In genomic region chr14:100090517-100090916, GRCm38 (mm10) we compare ENCODE assay signal across 10 mouse cellular contexts.
A peak's percentile ranks its signal among the peaks of the same experiment; 100 is the strongest.
DNase-seq lines count a peak whose midpoint lies in the region; ATAC-seq and TF ChIP-seq lines count a peak whose summit lies in the region.
"Had no signal": no experiment of that assay in that cellular context is flagged by ENCODE, and none has a peak within 500 bp of the region (broad histone marks: within the 10 kb centered on the region; RNA-seq: fewer than 3 reads in every experiment).

No protein-coding gene starts in this region.

- DNase-seq in gastrocnemius, adult 2 months, result no peak
- DNase-seq in gastrocnemius, postnatal 25 days, result no peak
- no peak for DNase-seq in liver, embryonic 14.5 days (ENCODE audit: low read depth in 3 of 3, low spot score in 3 of 3)
- no peak for DNase-seq in layer of hippocampus, adult 18-20 months (ENCODE audit: low spot score in 2 of 2)
- DNase-seq in left cerebral cortex, adult 18-20 months (ENCODE audit: low spot score in 2 of 2), result no peak
- DNase-seq: gastrocnemius, postnatal 10 days had no signal

- TF ChIP-seq EP300 in liver, embryonic 14.5 days (IDR thresholded peaks at IDR 0.05; ENCODE audit: low read depth), result no peak

- peak; percentile 34 for TF ChIP-seq CTCF in gastrocnemius, adult 2 months (IDR thresholded peaks at IDR 0.05)
- peak; percentile 21; the same call in 1 of the 2 replicates for TF ChIP-seq CTCF in liver, embryonic 14.5 days (IDR thresholded peaks at IDR 0.05; ENCODE audit: low read depth)
- TF ChIP-seq CTCF in E14TG2a.4 (conservative IDR thresholded peaks at IDR 0.05; ENCODE audit: low read length), result peak; percentile 40

- ATAC-seq in liver, embryonic 14.5 days (ENCODE audit: insufficient read depth), result no peak
- no peak for ATAC-seq in liver, embryonic 12.5 days
- peak; percentile 76 for ATAC-seq in granulocyte monocyte progenitor cell, adult 5-6 weeks (replicated peaks; ENCODE audit: poor library complexity, severe bottlenecking)

- H3K27me3 ChIP-seq in liver, embryonic 14.5 days (ENCODE audit: control insufficient read depth, insufficient read depth, low read length), result no peaks in the 10 kb centered on the region
- no peaks in the 10 kb centered on the region for H3K27me3 ChIP-seq in liver, embryonic 12.5 days (replicated peaks)
- H3K27me3 ChIP-seq in E14TG2a.4 (ENCODE audit: insufficient read depth, low read length), result no peaks in the 10 kb centered on the region
- H3K27me3 ChIP-seq: megakaryocyte, embryonic 14.5 days had no signal

- no peak overlapping the region for H3K27ac ChIP-seq in gastrocnemius, adult 2 months
- H3K27ac ChIP-seq in liver, embryonic 14.5 days, result no peak overlapping the region
- H3K27ac ChIP-seq in liver, embryonic 12.5 days, result no peak overlapping the region

- H3K4me2 ChIP-seq in liver, embryonic 14.5 days (ENCODE audit: low read depth), result no peak overlapping the region
- no peak overlapping the region for H3K4me2 ChIP-seq in liver, embryonic 12.5 days

- H3K4me1 ChIP-seq in liver, embryonic 14.5 days (replicated peaks; ENCODE audit: control insufficient read depth in 2 of 2, insufficient read depth in 2 of 2, low read length in 1 of 2), result no peaks in the 10 kb centered on the region
- H3K4me1 ChIP-seq in liver, embryonic 12.5 days, result no peaks in the 10 kb centered on the region
- no peaks in the 10 kb centered on the region for H3K4me1 ChIP-seq in E14TG2a.4 (replicated peaks; ENCODE audit: low read depth, low read length)
- H3K4me1 ChIP-seq: megakaryocyte, embryonic 14.5 days had no signal

- no peaks in the 10 kb centered on the region for H3K9me3 ChIP-seq in liver, embryonic 14.5 days (ENCODE audit: control insufficient read depth, low read length)
- H3K9me3 ChIP-seq in liver, embryonic 12.5 days (replicated peaks), result no peaks in the 10 kb centered on the region
- peaks cover 3% of the 10 kb centered on the region; the same call in 1 of the 2 replicates for H3K9me3 ChIP-seq in E14TG2a.4 (ENCODE audit: low read length)

- H3K4me3 ChIP-seq in gastrocnemius, adult 2 months, result no peak overlapping the region
- H3K4me3 ChIP-seq in liver, embryonic 14.5 days (ENCODE audit: insufficient read depth in 1 of 2, low read depth in 2 of 2, low read length in 2 of 2), result no peak overlapping the region
- H3K4me3 ChIP-seq in liver, embryonic 12.5 days, result no peak overlapping the region
- no peak overlapping the region for H3K4me3 ChIP-seq in E14TG2a.4 (replicated peaks; ENCODE audit: low read length)
- H3K4me3 ChIP-seq: megakaryocyte, embryonic 14.5 days had no signal

- intact Hi-C loops in gastrocnemius, adult 2 months (cut with DNase I), result no loop called here

- H3K9ac ChIP-seq in liver, embryonic 14.5 days (replicated peaks), result no peak overlapping the region
- H3K9ac ChIP-seq in liver, embryonic 12.5 days, result no peak overlapping the region

- WGBS in liver, embryonic 14.5 days (ENCODE audit: insufficient replicate concordance), result 67% methylated on average over 1 of the region's 1 CpGs
- 79% methylated on average over 1 of the region's 1 CpGs for WGBS in liver, embryonic 12.5 days (ENCODE audit: insufficient replicate concordance)

- H3K36me3 ChIP-seq in liver, embryonic 14.5 days (replicated peaks; ENCODE audit: control insufficient read depth, insufficient read depth, low read depth), result no peaks in the 10 kb centered on the region
- H3K36me3 ChIP-seq in liver, embryonic 12.5 days, result no peaks in the 10 kb centered on the region
- no peaks in the 10 kb centered on the region for H3K36me3 ChIP-seq in E14TG2a.4 (ENCODE audit: insufficient read depth, low read length)
